Mouse (Mus musculus) midbrain, embryonic 12.5 days (tissue): ENCODE results near the gene Nedd8. TPM values are rescaled to one million over a fixed set of nuclear protein-coding genes. Genes with fewer than 3 reads are reported as not detected.

Experiments used
- ATAC-seq: fragments of 200-750 bp; cut with Nextera tagmentation; 2 replicates; pipeline ENCODE4 v1.8.0; 2017; ENCODE audit warnings: low read depth, moderate TSS enrichment, moderate library complexity; ENCODE audit not compliant: low FRiP score
- H3K27ac ChIP-seq: fragments of 300-500 bp; sonication (generic); replicated peaks from 2 replicates; pipeline ENCODE4 v1.5.1; 2016; ENCODE audit warnings: mild to moderate bottlenecking
- H3K27me3 ChIP-seq: fragments of 300-500 bp; sonication (generic); 2 replicates; pipeline ENCODE4 v1.6.1; 2016; ENCODE audit warnings: mild to moderate bottlenecking
- H3K36me3 ChIP-seq: fragments of 300-500 bp; sonication (generic); 2 replicates; pipeline ENCODE4 v1.6.1; 2016
- H3K4me1 ChIP-seq: fragments of 300-500 bp; sonication (generic); 2 replicates; pipeline ENCODE4 v1.6.1; 2016
- H3K4me2 ChIP-seq: fragments of 300-500 bp; sonication (generic); replicated peaks from 2 replicates; pipeline ENCODE4 v1.6.1; 2016; ENCODE audit warnings: mild to moderate bottlenecking, moderate library complexity
- H3K4me3 ChIP-seq: fragments of 300-500 bp; sonication (generic); 2 replicates; pipeline ENCODE4 v1.5.1; 2016; ENCODE audit warnings: mild to moderate bottlenecking
- H3K9ac ChIP-seq: fragments of 300-500 bp; sonication (generic); replicated peaks from 2 replicates; pipeline ENCODE4 v1.6.1; 2016; ENCODE audit warnings: mild to moderate bottlenecking, moderate library complexity
- H3K9me3 ChIP-seq: fragments of 300-500 bp; sonication (generic); 2 replicates; pipeline ENCODE4 v1.6.1; 2016; ENCODE audit warnings: mild to moderate bottlenecking
- WGBS: fragments of 180-500 bp; shearing (Covaris S2); methylation state at CpG from one replicate; pipeline ENCODE4 v1.1.7; 2016; 5-methylcytosine and 5-hydroxymethylcytosine counted together
- polyA plus RNA-seq: library from polyadenylated mRNA; unstranded; fragments of >200 nt; fragmentation: Nextera tagmentation; extraction: Ambion mirVana; gene quantifications from 2 replicates; pipeline ENCODE4 v1.2.1, GENCODE M21; 2016

Nedd8 gene
- 515 and 554 TPM in 2 replicates for polyA plus RNA-seq

DNA sequence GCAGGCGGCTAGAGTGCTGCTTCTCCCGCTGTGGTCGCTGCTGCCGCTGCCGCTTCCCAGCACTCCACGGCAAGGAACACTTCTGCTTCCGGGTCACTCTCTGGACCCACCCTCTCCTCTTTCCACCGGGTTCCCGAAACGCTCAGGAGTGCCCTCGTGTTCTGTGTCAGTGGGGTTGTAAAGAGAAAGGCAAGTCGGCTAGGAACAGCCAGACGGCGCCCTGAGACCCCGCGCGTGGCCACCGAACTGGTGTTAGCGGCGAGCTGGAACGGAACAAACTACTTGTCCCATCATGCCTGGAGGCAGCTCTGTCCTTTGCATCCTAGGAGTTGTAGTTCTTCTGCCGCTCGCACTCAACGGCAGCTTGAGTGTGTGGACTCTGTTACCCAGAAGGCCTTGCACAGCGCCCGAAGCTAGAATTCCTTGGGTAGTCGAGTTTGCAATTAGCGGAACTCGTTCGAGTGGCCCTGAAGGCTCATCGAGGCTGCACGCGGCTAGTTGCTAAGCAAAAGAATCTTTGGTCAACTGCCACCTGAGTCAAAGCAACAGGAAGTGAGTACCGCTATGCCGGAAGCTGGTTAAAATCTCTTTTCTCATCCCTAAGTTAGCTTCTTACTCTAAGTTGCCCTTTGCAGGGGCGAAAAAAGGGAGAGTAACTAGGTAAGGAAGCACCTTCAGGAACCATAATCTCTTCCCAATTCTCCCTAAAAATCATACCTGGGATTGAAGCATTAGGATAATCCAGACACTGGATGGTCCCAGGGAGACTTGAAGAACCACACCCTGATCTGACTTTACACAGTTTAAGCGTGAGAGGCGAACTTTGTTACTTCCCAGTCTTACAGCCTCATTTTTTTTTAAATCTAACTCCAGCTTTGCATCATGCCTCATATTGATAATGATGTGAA is at the start of gene Nedd8, which contains the start of gene Gmpr2:
TSS of gene Nedd8 (minus strand) at position 292 of the 908 bp plus-strand sequence.
TSS of gene Gmpr2 (plus strand) at position 109 of the 908 bp plus-strand sequence.
- under 1% methylated on average over 38 of the region's 38 CpGs for WGBS
- Histone ChIP-seq H3K9ac (peak within 1 kb of the TSS; percentile 93), H3K4me1 (peaks cover 25% of the 10 kb centered on the region), H3K9me3 (no peaks in the 10 kb centered on the region), H3K27me3 (no peaks in the 10 kb centered on the region), H3K36me3 (peaks cover 22% of the 10 kb centered on the region), H3K27ac (peak within 1 kb of the TSS; percentile 81), H3K4me2 (peak within 1 kb of the TSS; percentile 98), H3K4me3 (peak within 1 kb of the TSS; percentile 64)
- peak; percentile 98 for ATAC-seq

- no peaks in the 10 kb centered on the region for H3K27me3 ChIP-seq
- ATAC-seq, result no peak
- peak overlapping the region; percentile 61 for H3K4me2 ChIP-seq
- peak overlapping the region; percentile 75; the same call in 1 of the 2 replicates for H3K9ac ChIP-seq
- whole genome bisulfite sequencing, result 76% methylated on average over 6 of the region's 6 CpGs
- H3K27ac ChIP-seq, result no peak overlapping the region
- peaks cover 28% of the 10 kb centered on the region for H3K36me3 ChIP-seq
- H3K9me3 ChIP-seq, result no peaks in the 10 kb centered on the region
- H3K4me3 ChIP-seq, result peak overlapping the region; percentile 82
- peaks cover 7% of the 10 kb centered on the region; the same call in 1 of the 2 replicates for H3K4me1 ChIP-seq
Measured at GRCm38 (mm10) chr14:55721076-55721475, 49.2 kb upstream of the Nedd8 start.

DNA sequence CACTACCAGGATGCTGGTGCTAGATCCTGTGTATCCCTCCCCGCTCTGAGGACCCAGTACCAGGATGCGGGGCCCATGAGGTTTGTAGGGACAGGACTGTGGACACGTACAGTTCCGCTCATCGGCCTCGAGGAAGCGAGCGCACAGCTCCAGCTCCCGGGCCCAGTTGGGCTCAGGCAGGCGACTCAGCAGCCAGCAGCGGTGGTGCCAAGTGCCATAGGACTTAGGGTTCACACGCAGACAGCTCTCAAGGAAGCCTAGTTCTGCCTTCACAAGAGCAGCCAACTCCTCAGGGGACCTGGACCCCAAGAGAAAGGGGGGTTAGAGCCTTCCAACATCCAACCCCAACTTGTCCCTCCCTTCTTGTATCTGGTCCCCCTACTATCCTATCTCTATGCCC is 48.7 kb upstream of the Nedd8 start:
- Histone ChIP-seq H3K9ac (no peak overlapping the region), H3K9me3 (no peaks in the 10 kb centered on the region), H3K4me1 (peaks cover 7% of the 10 kb centered on the region; the same call in 1 of the 2 replicates), H3K36me3 (peaks cover 30% of the 10 kb centered on the region), H3K4me2 (no peak overlapping the region), H3K27me3 (no peaks in the 10 kb centered on the region), H3K4me3 (no peak overlapping the region), H3K27ac (no peak overlapping the region)
- ATAC-seq, result no peak
- WGBS, result 91% methylated on average over 12 of the region's 12 CpGs

GRCm38 (mm10) chr14:55719737-55720136 is 47.8 kb upstream of the Nedd8 start:
- ATAC-seq, result no peak

DNA sequence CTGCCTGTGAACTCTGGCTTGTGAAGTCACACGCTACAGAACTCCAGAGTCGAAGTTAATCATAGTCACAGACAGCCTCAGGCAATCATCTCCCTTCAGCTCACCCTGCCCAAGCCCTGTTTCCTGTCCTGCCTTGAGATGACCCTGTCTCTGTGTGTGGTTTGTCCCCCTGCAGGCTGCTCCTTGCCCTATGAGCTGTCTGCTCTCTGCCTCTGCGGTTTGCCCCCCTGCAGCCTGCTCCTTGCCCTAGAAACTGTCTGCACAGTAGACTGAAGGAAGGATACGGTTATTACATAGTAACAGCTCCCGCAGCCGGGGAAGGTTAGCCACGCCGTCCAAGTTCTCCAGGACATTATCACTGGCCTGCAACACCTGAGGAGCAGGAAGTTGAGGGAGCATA is 45.0 kb upstream of the Nedd8 start:
- Histone ChIP-seq H3K36me3 (peaks cover 30% of the 10 kb centered on the region), H3K27ac (no peak overlapping the region), H3K9me3 (no peaks in the 10 kb centered on the region), H3K4me2 (no peak overlapping the region), H3K4me1 (peaks cover 7% of the 10 kb centered on the region; the same call in 1 of the 2 replicates), H3K9ac (no peak overlapping the region), H3K27me3 (peaks cover 23% of the 10 kb centered on the region), H3K4me3 (no peak overlapping the region)
- WGBS, result 83% methylated on average over 8 of the region's 8 CpGs
- ATAC-seq, result no peak

More at GRCm38 (mm10) chr14:55719737-55720136, 47.8 kb upstream of the Nedd8 start:
- Histone ChIP-seq H3K4me3 (no peak overlapping the region), H3K9ac (no peak overlapping the region), H3K27ac (no peak overlapping the region), H3K9me3 (no peaks in the 10 kb centered on the region), H3K36me3 (peaks cover 30% of the 10 kb centered on the region), H3K4me2 (no peak overlapping the region), H3K4me1 (peaks cover 7% of the 10 kb centered on the region; the same call in 1 of the 2 replicates), H3K27me3 (no peaks in the 10 kb centered on the region)
- WGBS, result 84% methylated on average over 6 of the region's 6 CpGs

DNA sequence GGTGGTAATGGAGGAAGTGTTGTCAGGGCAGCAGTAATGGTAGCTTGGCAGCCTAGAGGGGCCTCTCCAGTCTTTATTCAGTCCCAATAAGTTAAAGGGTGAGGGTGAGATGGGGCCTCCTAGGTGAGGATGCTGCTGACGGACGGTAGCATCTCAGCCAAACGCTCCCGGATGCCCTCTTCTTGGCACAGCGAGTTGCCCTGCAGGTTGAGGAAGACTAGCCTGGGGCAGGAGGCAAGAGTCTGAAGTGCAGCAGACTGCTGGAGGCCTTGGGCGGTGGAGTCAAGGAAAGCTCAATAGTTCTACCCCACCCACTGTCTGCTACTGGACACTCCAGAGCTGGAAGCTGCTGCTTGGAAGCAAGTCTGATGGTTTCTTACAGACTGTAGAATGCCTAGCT is 44.3 kb upstream of the Nedd8 start:
- no peak overlapping the region for H3K4me2 ChIP-seq
- no peak overlapping the region for H3K27ac ChIP-seq
- H3K36me3 ChIP-seq, result peaks cover 30% of the 10 kb centered on the region
- peaks cover 26% of the 10 kb centered on the region for H3K27me3 ChIP-seq
- ATAC-seq, result no peak
- peaks cover 5% of the 10 kb centered on the region; the same call in 1 of the 2 replicates for H3K4me1 ChIP-seq
- no peak overlapping the region for H3K9ac ChIP-seq
- H3K9me3 ChIP-seq, result no peaks in the 10 kb centered on the region
- 88% methylated on average over 6 of the region's 6 CpGs for WGBS
- H3K4me3 ChIP-seq, result no peak overlapping the region

GRCm38 (mm10) chr14:55714893-55715292 is 43.0 kb upstream of the Nedd8 start:
- no peak for ATAC-seq
- H3K4me2 ChIP-seq, result no peak overlapping the region
- H3K9ac ChIP-seq, result no peak overlapping the region

GRCm38 (mm10) chr14:55713729-55714122 is 41.8 kb upstream of the Nedd8 start, which contains the start of gene Tgm1:
Gene Tgm1, minus strand, starts transcription at chr14:55713926.
- H3K27ac ChIP-seq, result no peak within 1 kb of the TSS
- peaks cover 21% of the 10 kb centered on the region for H3K36me3 ChIP-seq
- H3K4me2 ChIP-seq, result 0 out of 2 replicates have a peak within 1 kb of the TSS, but pooled peaks have one; percentile 6
- WGBS, result 26% methylated on average over 4 of the region's 4 CpGs
- ATAC-seq, result no peak
- H3K27me3 ChIP-seq, result peaks cover 26% of the 10 kb centered on the region
- no peak within 1 kb of the TSS for H3K4me3 ChIP-seq
- no peak within 1 kb of the TSS for H3K9ac ChIP-seq
- H3K4me1 ChIP-seq, result peaks cover 3% of the 10 kb centered on the region; the same call in 1 of the 2 replicates
- H3K9me3 ChIP-seq, result no peaks in the 10 kb centered on the region

More at GRCm38 (mm10) chr14:55714893-55715292, 43.0 kb upstream of the Nedd8 start:
- H3K27ac ChIP-seq, result no peak overlapping the region
- H3K36me3 ChIP-seq, result peaks cover 30% of the 10 kb centered on the region
- WGBS, result 36% methylated on average over 6 of the region's 6 CpGs
- H3K4me1 ChIP-seq, result peaks cover 3% of the 10 kb centered on the region; the same call in 1 of the 2 replicates
- H3K4me3 ChIP-seq, result no peak overlapping the region
- peaks cover 26% of the 10 kb centered on the region for H3K27me3 ChIP-seq
- H3K9me3 ChIP-seq, result no peaks in the 10 kb centered on the region

- ATAC-seq, result 0 out of 2 replicates have a peak, but pooled peaks have one; percentile 19
- 15% methylated on average over 25 of the region's 25 CpGs for WGBS
- H3K4me2 ChIP-seq, result 0 out of 2 replicates have a peak overlapping the region, but pooled peaks have one; percentile 6
Measured at GRCm38 (mm10) chr14:55713007-55713728, 41.2 kb upstream of the Nedd8 start.

GRCm38 (mm10) chr14:55711786-55712185 is 39.9 kb upstream of the Nedd8 start:
- H3K4me3 ChIP-seq, result no peak overlapping the region
- ATAC-seq, result no peak
- WGBS, result 80% methylated on average over 7 of the region's 7 CpGs
- H3K27me3 ChIP-seq, result peaks cover 26% of the 10 kb centered on the region
- no peak overlapping the region for H3K27ac ChIP-seq
- H3K9ac ChIP-seq, result no peak overlapping the region
- H3K4me2 ChIP-seq, result no peak overlapping the region
- peaks cover 3% of the 10 kb centered on the region; the same call in 1 of the 2 replicates for H3K4me1 ChIP-seq
- peaks cover 7% of the 10 kb centered on the region for H3K36me3 ChIP-seq
- H3K9me3 ChIP-seq, result no peaks in the 10 kb centered on the region

More at GRCm38 (mm10) chr14:55713007-55713728, 41.2 kb upstream of the Nedd8 start:
- Histone ChIP-seq H3K9ac (no peak overlapping the region), H3K4me3 (no peak overlapping the region), H3K4me1 (peaks cover 3% of the 10 kb centered on the region; the same call in 1 of the 2 replicates), H3K27me3 (peaks cover 26% of the 10 kb centered on the region), H3K9me3 (no peaks in the 10 kb centered on the region), H3K27ac (no peak overlapping the region), H3K36me3 (peaks cover 16% of the 10 kb centered on the region)

GRCm38 (mm10) chr14:55709509-55709908 is 37.6 kb upstream of the Nedd8 start:
- Histone ChIP-seq H3K4me2 (no peak overlapping the region), H3K36me3 (no peaks in the 10 kb centered on the region), H3K4me1 (peaks cover 3% of the 10 kb centered on the region; the same call in 1 of the 2 replicates), H3K9ac (no peak overlapping the region), H3K9me3 (no peaks in the 10 kb centered on the region), H3K27ac (no peak overlapping the region), H3K27me3 (peaks cover 26% of the 10 kb centered on the region), H3K4me3 (no peak overlapping the region)
- WGBS, result 90% methylated on average over 4 of the region's 4 CpGs
- ATAC-seq, result no peak
